Mouse (Mus musculus): ENCODE results near the gene Gorasp1. TPM values are rescaled to one million over a fixed set of nuclear protein-coding genes. Genes with fewer than 3 reads are reported as not detected.

Gorasp1 gene
- polyA plus RNA-seq, 1 experiment from 2014 or later: 21.8 TPM

DNA sequence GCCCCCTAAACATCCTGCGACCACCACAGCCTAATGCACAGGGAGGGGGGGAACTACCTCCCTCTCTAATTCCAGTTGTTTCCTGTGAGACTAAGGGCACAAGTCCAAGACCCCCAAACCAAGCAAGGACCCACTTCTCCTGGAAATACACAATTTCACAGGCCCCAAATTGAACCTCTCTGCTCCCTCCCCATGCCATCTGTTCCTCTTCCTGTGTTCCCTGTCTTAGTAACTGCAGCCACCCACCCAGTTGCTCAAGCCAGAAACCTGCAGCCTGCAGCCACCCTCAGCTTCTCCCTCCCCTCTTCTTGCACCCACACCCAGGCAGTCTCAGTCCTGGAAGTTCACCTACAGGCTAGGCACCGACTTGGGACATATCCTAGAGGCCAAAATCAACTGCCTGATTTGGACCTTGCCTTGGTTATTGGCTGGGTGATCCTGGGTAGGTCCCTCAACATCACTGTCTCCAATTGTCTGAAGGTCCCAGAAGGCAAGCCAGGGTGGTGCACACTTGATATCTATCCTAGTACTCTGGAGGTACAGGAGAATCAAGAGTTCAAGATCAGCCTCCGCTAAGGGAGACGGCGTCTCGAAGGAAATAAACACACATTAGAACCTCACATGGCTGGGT, 41.6 kb upstream of the Gorasp1 start:
- Histone ChIP-seq H3K36me3 (peaks cover 15% of the 10 kb centered on the region), H3K4me3 (no peak overlapping the region), H3K4me2 (no peak overlapping the region), H3K27ac (ENCODE audit: poor library complexity, severe bottlenecking) (peak overlapping the region; percentile 17), H3K9me3 (replicated peaks) (no peaks in the 10 kb centered on the region), H3K9ac (peak overlapping the region; percentile 43; the same call in 1 of the 2 replicates), H3K27me3 (replicated peaks) (no peaks in the 10 kb centered on the region), H3K4me1 (replicated peaks) (peaks cover 66% of the 10 kb centered on the region)
- WGBS: 79% methylated on average over 6 of the region's 6 CpGs
- no peak for ATAC-seq (ENCODE audit: insufficient number of reproducible peaks, low FRiP score)

DNA sequence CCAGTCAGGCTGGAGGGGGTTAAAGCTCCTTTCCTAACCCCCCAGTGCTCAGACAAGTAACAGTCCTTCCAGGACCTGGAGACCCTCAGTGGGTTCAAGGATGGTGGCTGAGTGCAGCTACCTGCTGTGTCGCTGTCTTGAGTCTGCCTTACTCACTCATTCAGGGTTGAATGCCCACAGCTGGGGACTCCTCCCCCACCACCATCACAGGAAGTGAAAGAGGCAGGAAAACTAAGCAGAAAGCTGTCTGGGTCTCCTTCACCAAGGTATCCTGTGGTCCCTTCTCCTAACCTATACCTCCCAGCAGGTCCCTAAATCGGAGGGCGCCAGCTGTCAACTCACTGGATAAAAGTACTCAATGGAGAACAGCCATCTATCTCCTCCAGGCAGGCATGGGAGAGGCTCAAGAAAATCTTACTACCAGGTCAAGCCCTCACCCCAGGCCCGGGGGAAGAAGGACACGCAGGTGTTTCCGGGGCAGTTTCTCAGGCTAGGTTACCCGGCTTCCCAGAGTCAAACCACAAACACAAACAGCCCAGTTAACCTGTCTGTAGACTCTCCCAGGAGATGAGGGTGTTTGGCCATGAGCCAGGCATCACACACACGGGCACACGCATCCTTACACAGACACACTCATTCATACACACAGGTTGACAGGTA, 40.9 kb upstream of the Gorasp1 start:
- H3K36me3 ChIP-seq: peaks cover 21% of the 10 kb centered on the region
- no peak for ATAC-seq (ENCODE audit: insufficient number of reproducible peaks, low FRiP score)
- H3K27me3 ChIP-seq (replicated peaks): no peaks in the 10 kb centered on the region
- no peak overlapping the region for H3K4me3 ChIP-seq
- H3K4me2 ChIP-seq: peak overlapping the region; percentile 41
- peak overlapping the region; percentile 79 for H3K27ac ChIP-seq (ENCODE audit: poor library complexity, severe bottlenecking)
- 51% methylated on average over 9 of the region's 9 CpGs for WGBS
- peak overlapping the region; percentile 43; the same call in 1 of the 2 replicates for H3K9ac ChIP-seq
- peaks cover 65% of the 10 kb centered on the region for H3K4me1 ChIP-seq (replicated peaks)
- no peaks in the 10 kb centered on the region for H3K9me3 ChIP-seq (replicated peaks)

DNA sequence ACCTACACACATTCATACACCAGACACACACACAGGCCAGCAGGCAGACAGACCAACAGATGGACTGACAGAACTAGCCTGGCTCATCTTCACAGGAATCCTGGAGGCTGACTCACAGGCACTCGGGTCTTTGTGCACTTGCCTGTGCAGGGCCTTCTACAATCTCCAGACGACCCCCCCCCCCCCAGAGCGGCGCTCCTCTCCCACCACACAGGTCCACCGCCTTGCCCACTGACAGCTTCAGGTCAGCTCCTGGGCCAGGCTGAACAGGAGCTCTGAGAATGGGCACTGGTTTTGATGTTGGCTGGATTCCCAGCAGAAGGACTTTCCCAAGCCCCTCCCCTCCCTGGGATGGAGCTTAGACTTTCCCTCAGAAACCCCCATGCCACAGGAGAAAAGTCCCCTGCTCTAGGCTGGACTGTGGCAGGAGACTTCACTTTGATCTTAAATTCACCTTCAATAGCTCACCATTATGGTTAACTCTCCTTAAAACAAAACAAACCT, 40.2 kb upstream of the Gorasp1 start:
- H3K27ac ChIP-seq (ENCODE audit: poor library complexity, severe bottlenecking): peak overlapping the region; percentile 79
- WGBS: 17% methylated on average over 5 of the region's 5 CpGs
- H3K4me1 ChIP-seq (replicated peaks): peaks cover 63% of the 10 kb centered on the region
- H3K4me3 ChIP-seq: no peak overlapping the region
- no peak for ATAC-seq (ENCODE audit: insufficient number of reproducible peaks, low FRiP score)
- no peaks in the 10 kb centered on the region for H3K9me3 ChIP-seq (replicated peaks)
- H3K4me2 ChIP-seq: peak overlapping the region; percentile 41
- peaks cover 28% of the 10 kb centered on the region for H3K36me3 ChIP-seq
- H3K9ac ChIP-seq: 0 out of 2 replicates have a peak overlapping the region, but pooled peaks have one; percentile 1
- H3K27me3 ChIP-seq (replicated peaks): no peaks in the 10 kb centered on the region

DNA sequence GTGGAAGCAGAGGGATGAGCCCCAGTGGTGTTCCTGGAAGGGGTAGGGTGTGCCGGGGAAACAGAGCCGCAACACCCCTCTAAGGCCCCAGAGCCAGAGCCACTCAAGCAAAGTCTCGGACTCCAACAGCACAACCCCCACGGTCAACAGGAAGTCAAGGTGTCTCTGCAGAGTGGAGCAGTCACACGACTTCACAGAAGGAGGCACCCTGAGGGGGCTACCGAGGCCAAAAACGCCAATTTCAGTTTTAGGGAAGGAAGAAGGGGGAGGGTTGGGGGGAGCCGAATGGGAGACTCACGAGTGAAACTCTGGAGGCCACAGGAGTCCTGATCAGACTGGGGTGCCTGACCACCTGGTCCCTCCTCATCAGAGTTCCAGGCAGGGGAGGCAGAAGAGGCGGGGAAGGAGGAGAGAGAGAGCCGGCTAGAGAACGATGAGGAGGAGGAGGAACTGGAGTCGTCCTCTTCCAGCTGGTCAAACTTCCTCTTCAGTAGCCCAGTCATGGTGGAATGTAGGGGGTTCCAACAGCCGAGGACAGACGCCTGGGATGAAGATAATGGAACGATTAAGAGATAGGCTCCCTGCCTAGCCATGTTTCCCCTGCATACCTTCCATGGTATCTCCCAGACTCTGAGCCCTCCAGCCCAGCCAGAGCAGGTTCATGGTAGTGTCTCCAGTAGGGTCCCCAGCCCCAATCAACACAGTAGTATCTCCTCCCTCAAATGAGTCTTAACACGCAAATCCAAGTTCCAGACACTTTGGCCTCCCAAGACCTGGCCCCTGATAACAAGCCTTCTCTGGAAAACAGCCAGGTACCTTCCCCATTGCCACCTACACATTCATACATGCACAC, 39.6 kb upstream of the Gorasp1 start:
- ATAC-seq (ENCODE audit: insufficient number of reproducible peaks, low FRiP score): no peak
- peaks cover 56% of the 10 kb centered on the region for H3K4me1 ChIP-seq (replicated peaks)
- WGBS: 19% methylated on average over 17 of the region's 17 CpGs
- peak overlapping the region; percentile 79 for H3K27ac ChIP-seq (ENCODE audit: poor library complexity, severe bottlenecking)
- no peak overlapping the region for H3K4me3 ChIP-seq
- peaks cover 34% of the 10 kb centered on the region for H3K36me3 ChIP-seq
- H3K27me3 ChIP-seq (replicated peaks): no peaks in the 10 kb centered on the region
- no peaks in the 10 kb centered on the region for H3K9me3 ChIP-seq (replicated peaks)
- peak overlapping the region; percentile 41 for H3K4me2 ChIP-seq
- H3K9ac ChIP-seq: peak overlapping the region; percentile 1; the same call in 1 of the 2 replicates

DNA sequence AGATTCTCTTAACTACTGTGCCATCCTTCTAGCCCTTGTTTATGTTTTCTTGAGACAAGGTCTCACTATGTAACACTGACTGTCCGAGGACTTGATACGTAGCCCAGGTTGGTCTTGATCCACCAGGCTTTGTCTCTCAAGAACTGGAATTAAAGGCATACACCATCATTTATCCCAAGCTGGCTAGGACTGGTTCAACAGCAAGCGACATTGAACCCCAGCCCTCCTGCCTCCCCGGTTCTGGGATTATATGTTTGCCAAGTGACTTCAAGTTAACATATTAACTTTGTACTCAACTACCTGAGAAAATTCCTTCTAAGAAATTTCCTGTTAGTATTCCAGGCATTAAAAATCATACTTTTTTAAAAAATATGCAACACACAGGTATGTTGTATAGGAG, 37.9 kb upstream of the Gorasp1 start:
- no peak overlapping the region for H3K9ac ChIP-seq
- H3K4me1 ChIP-seq (replicated peaks): peaks cover 53% of the 10 kb centered on the region
- H3K4me2 ChIP-seq: no peak overlapping the region
- H3K4me3 ChIP-seq: no peak overlapping the region
- H3K36me3 ChIP-seq: peaks cover 44% of the 10 kb centered on the region
- no peaks in the 10 kb centered on the region for H3K27me3 ChIP-seq (replicated peaks)
- H3K9me3 ChIP-seq (replicated peaks): no peaks in the 10 kb centered on the region
- ATAC-seq (ENCODE audit: insufficient number of reproducible peaks, low FRiP score): no peak
- H3K27ac ChIP-seq (ENCODE audit: poor library complexity, severe bottlenecking): no peak overlapping the region
- 90% methylated on average over 4 of the region's 4 CpGs for WGBS

DNA sequence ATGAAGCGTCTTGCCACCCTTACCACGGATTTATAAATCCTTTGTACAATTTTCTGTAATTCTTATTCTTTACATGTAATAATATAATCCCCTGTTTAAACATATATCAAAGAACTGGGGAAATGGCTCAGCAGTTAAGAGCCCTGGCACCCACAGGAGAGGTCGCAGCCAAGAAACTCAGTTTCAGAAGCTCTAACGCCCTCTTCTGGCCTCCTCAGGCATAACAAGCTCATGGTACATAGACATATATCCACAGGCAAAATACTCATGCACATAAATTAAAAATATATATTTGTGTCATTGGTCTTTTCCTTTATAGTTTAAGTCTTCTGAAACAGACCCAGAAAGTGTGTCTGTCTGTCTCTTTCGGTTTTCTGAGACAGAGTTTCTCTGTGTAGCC, 37.2 kb upstream of the Gorasp1 start:
- no peak overlapping the region for H3K27ac ChIP-seq (ENCODE audit: poor library complexity, severe bottlenecking)
- no peaks in the 10 kb centered on the region for H3K27me3 ChIP-seq (replicated peaks)
- no peak overlapping the region for H3K9ac ChIP-seq
- no peak overlapping the region for H3K4me3 ChIP-seq
- H3K9me3 ChIP-seq (replicated peaks): no peaks in the 10 kb centered on the region
- H3K4me1 ChIP-seq (replicated peaks): peaks cover 53% of the 10 kb centered on the region
- ATAC-seq (ENCODE audit: insufficient number of reproducible peaks, low FRiP score): no peak
- H3K36me3 ChIP-seq: peaks cover 44% of the 10 kb centered on the region
- no peak overlapping the region for H3K4me2 ChIP-seq
- 76% methylated on average over 5 of the region's 5 CpGs for whole genome bisulfite sequencing

DNA sequence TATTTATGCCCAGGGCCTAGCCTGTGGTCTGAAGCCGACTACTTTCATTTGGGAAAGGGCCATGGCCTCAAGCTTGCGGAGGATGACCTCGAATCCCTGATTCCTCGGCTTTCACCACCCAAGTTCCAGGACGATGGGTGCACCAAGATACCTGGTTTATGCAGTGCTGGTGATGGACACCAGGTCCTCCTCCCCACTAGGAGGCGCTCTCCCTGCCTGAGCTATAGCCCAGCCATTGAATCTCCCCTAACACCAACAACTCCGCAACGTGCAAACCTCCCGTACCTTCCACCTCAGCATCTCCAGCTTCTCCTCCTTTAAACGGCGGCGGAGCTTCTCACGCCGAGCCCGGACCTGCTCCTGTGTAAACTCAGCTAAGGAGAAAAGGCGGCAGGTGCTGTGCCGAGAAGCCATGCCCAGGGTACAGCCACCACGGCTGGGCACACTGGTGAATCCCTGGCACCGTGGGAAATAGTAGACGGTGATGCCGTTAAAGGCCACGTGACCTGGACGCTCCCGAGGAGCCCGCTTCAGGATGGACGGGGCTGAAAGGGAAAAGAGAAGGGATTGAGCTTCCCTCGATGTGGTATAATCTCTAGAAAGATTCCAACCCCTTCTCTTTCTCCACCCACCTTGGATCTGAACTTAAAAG, 36.6 kb upstream of the Gorasp1 start:
- Histone ChIP-seq H3K4me3 (no peak overlapping the region), H3K27me3 (replicated peaks) (no peaks in the 10 kb centered on the region), H3K4me2 (no peak overlapping the region), H3K9me3 (replicated peaks) (no peaks in the 10 kb centered on the region), H3K4me1 (replicated peaks) (peaks cover 52% of the 10 kb centered on the region), H3K9ac (no peak overlapping the region), H3K36me3 (peaks cover 44% of the 10 kb centered on the region), H3K27ac (ENCODE audit: poor library complexity, severe bottlenecking) (no peak overlapping the region)
- ATAC-seq (ENCODE audit: insufficient number of reproducible peaks, low FRiP score): no peak
- 89% methylated on average over 27 of the region's 27 CpGs for WGBS

DNA sequence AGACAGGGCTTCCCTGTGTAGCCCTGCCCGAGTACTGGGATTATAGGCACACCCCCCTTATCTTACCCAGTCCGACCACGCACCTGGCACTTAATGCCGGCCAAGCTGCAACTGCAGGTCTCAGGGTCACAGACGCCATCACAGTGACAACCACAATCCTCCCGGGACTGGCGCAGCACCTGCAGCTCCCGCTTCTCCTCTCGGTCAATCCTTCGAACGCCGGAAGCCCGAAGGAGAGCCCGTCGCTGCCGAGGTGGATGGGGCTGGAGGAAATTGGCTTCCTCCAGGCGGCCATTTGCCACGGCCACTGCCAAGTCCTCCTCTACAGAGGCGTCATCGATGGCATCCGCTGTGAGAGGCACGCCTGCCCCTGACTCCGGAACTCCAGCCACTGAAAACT, 35.9 kb upstream of the Gorasp1 start:
- H3K27me3 ChIP-seq (replicated peaks): no peaks in the 10 kb centered on the region
- no peak overlapping the region for H3K9ac ChIP-seq
- WGBS: 92% methylated on average over 23 of the region's 23 CpGs
- H3K4me2 ChIP-seq: no peak overlapping the region
- peaks cover 46% of the 10 kb centered on the region for H3K4me1 ChIP-seq (replicated peaks)
- no peak overlapping the region for H3K4me3 ChIP-seq
- no peaks in the 10 kb centered on the region for H3K9me3 ChIP-seq (replicated peaks)
- no peak for ATAC-seq (ENCODE audit: insufficient number of reproducible peaks, low FRiP score)
- no peak overlapping the region for H3K27ac ChIP-seq (ENCODE audit: poor library complexity, severe bottlenecking)
- peaks cover 44% of the 10 kb centered on the region for H3K36me3 ChIP-seq

DNA sequence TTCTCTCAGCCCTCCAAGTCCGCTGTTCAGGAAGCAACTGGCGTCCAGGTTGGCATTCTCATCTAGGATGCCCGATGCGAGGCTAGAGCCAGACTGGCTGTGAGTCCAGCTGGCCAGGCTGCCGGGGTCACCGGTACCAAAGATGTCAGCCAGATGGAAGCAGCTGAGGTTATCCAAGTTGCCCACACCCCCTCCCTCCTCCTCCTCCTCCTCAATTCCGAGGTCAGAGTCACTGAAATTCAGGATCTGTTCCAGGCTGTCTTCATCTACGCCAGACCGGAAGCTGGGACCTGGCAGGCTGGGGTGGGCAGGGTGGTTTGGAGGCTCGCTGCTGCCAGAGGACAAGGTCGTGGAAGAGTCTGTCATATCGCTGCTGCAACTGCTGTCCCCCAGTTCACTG, 35.2 kb upstream of the Gorasp1 start:
- Histone ChIP-seq H3K4me3 (no peak overlapping the region), H3K4me2 (no peak overlapping the region), H3K27me3 (replicated peaks) (no peaks in the 10 kb centered on the region), H3K9ac (no peak overlapping the region), H3K36me3 (peaks cover 44% of the 10 kb centered on the region), H3K4me1 (replicated peaks) (peaks cover 39% of the 10 kb centered on the region), H3K27ac (ENCODE audit: poor library complexity, severe bottlenecking) (no peak overlapping the region), H3K9me3 (replicated peaks) (no peaks in the 10 kb centered on the region)
- no peak for ATAC-seq (ENCODE audit: insufficient number of reproducible peaks, low FRiP score)
- 85% methylated on average over 12 of the region's 12 CpGs for WGBS

DNA sequence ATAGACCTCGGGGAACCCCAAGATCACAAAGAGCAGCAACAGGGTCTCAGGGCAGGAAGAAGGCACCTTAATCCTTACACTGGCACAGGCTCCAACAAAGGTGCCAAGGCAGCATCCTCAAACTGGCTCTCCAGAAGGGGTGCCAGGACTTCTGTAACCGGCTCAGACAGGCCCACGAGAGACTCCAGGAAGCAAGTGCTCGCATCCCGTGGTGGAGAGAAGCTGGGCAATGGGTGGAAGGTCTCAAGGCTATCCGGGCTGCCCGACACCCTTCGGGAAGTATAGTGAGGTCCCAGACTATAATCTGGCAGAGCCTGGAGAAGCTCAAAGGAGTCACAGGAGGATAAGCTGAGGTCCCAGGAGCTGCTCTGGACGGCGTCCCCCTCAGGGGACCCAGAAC, 34.8 kb upstream of the Gorasp1 start:
- peaks cover 35% of the 10 kb centered on the region for H3K4me1 ChIP-seq (replicated peaks)
- peaks cover 44% of the 10 kb centered on the region for H3K36me3 ChIP-seq
- no peaks in the 10 kb centered on the region for H3K27me3 ChIP-seq (replicated peaks)
- WGBS: 87% methylated on average over 10 of the region's 10 CpGs
- no peak overlapping the region for H3K27ac ChIP-seq (ENCODE audit: poor library complexity, severe bottlenecking)
- no peak overlapping the region for H3K4me3 ChIP-seq
- ATAC-seq (ENCODE audit: insufficient number of reproducible peaks, low FRiP score): no peak
- H3K9ac ChIP-seq: no peak overlapping the region
- H3K9me3 ChIP-seq (replicated peaks): no peaks in the 10 kb centered on the region
- no peak overlapping the region for H3K4me2 ChIP-seq
